Mouse (Mus musculus): ENCODE data around the gene Gm20388. TPM values are rescaled to one million over a fixed set of nuclear protein-coding genes. Genes with fewer than 3 reads are reported as not detected.

Gene Gm20388
- polyA plus RNA-seq, 2 experiments, result 8.5 TPM; not detected in 1

- Histone ChIP-seq H3K9ac (replicated peaks) (no peak overlapping the region), H3K27ac (no peak overlapping the region), H3K4me2 (ENCODE audit: low read depth) (no peak overlapping the region), H3K4me1 (replicated peaks; ENCODE audit: control insufficient read depth in 2 of 2, insufficient read depth in 2 of 2, low read length in 1 of 2) (no peaks in the 10 kb centered on the region; a peak in 1 of 4 replicates), H3K36me3 (replicated peaks; ENCODE audit: control insufficient read depth, insufficient read depth, low read depth) (no peaks in the 10 kb centered on the region), H3K9me3 (ENCODE audit: control insufficient read depth, low read length) (no peaks in the 10 kb centered on the region), H3K4me3 (ENCODE audit: insufficient read depth in 1 of 2, low read depth in 2 of 2, low read length in 2 of 2) (no peak overlapping the region), H3K27me3 (ENCODE audit: control insufficient read depth, insufficient read depth, low read length) (no peaks in the 10 kb centered on the region)
- 68% methylated on average over 8 of the region's 8 CpGs for WGBS (ENCODE audit: insufficient replicate concordance)
- no peak for DNase-seq (ENCODE audit: low read depth in 3 of 3, low spot score in 3 of 3)
- TF ChIP-seq EP300 (IDR thresholded peaks at IDR 0.05; ENCODE audit: low read depth) (no peak), CTCF (IDR thresholded peaks at IDR 0.05; ENCODE audit: low read depth) (no peak)
- ATAC-seq (ENCODE audit: insufficient read depth), result no peak
These were observed 3857.2 kb downstream of the Gm20388 start for GRCm38 (mm10) chr8:123767874-123768273.

GRCm38 (mm10) chr8:123768492-123769356 is 3858.1 kb downstream of the Gm20388 start:
- Histone ChIP-seq H3K36me3 (replicated peaks; ENCODE audit: control insufficient read depth, insufficient read depth, low read depth) (no peaks in the 10 kb centered on the region), H3K27ac (no peak overlapping the region), H3K4me1 (replicated peaks; ENCODE audit: control insufficient read depth in 2 of 2, insufficient read depth in 2 of 2, low read length in 1 of 2) (no peaks in the 10 kb centered on the region; a peak in 1 of 4 replicates), H3K9ac (replicated peaks) (no peak overlapping the region), H3K9me3 (ENCODE audit: control insufficient read depth, low read length) (no peaks in the 10 kb centered on the region), H3K4me3 (ENCODE audit: insufficient read depth in 1 of 2, low read depth in 2 of 2, low read length in 2 of 2) (no peak overlapping the region), H3K4me2 (ENCODE audit: low read depth) (no peak overlapping the region), H3K27me3 (ENCODE audit: control insufficient read depth, insufficient read depth, low read length) (no peaks in the 10 kb centered on the region)
- ATAC-seq (ENCODE audit: insufficient read depth) (no peak), DNase-seq (ENCODE audit: low read depth in 3 of 3, low spot score in 3 of 3) (no peak)
- WGBS (ENCODE audit: insufficient replicate concordance), result 52% methylated on average over 16 of the region's 16 CpGs
- TF ChIP-seq EP300 (IDR thresholded peaks at IDR 0.05; ENCODE audit: low read depth), result no peak
- TF ChIP-seq CTCF (IDR thresholded peaks at IDR 0.05; ENCODE audit: low read depth), result peak; percentile 74

GRCm38 (mm10) chr8:123773468-123773867 is 3862.8 kb downstream of the Gm20388 start:
- Histone ChIP-seq H3K4me1 (replicated peaks; ENCODE audit: control insufficient read depth in 2 of 2, insufficient read depth in 2 of 2, low read length in 1 of 2) (no peaks in the 10 kb centered on the region; a peak in 1 of 4 replicates), H3K9ac (replicated peaks) (no peak overlapping the region), H3K27me3 (ENCODE audit: control insufficient read depth, insufficient read depth, low read length) (no peaks in the 10 kb centered on the region), H3K9me3 (ENCODE audit: control insufficient read depth, low read length) (no peaks in the 10 kb centered on the region), H3K27ac (no peak overlapping the region), H3K4me2 (ENCODE audit: low read depth) (no peak overlapping the region), H3K4me3 (ENCODE audit: insufficient read depth in 1 of 2, low read depth in 2 of 2, low read length in 2 of 2) (no peak overlapping the region), H3K36me3 (replicated peaks; ENCODE audit: control insufficient read depth, insufficient read depth, low read depth) (no peaks in the 10 kb centered on the region)
- TF ChIP-seq EP300 (IDR thresholded peaks at IDR 0.05; ENCODE audit: low read depth) (no peak), CTCF (IDR thresholded peaks at IDR 0.05; ENCODE audit: low read depth) (no peak)
- DNase-seq (ENCODE audit: low read depth in 3 of 3, low spot score in 3 of 3), result no peak
- no peak for ATAC-seq (ENCODE audit: insufficient read depth)
- 56% methylated on average over 12 of the region's 12 CpGs for WGBS (ENCODE audit: insufficient replicate concordance)

DNA sequence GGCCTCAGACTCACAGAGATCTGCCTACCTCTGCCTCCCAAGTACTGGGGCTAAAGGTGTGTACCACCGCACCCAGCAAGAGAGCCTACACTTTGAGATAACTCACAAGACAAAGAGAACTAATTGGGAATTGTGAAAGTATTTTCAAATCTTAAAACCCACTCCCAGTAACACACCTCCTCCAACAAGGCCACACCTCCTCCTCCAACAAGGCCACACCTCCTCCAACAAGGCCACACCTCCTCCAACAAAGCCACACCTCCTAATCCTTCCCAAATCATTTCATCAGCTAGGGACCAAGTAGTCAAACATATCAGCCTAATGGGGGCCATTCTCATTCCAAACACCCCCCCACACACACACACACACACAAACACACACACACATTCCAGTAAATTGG is 3863.8 kb downstream of the Gm20388 start:
- no peak overlapping the region for H3K27ac ChIP-seq
- no peaks in the 10 kb centered on the region for H3K4me1 ChIP-seq (replicated peaks; ENCODE audit: control insufficient read depth in 2 of 2, insufficient read depth in 2 of 2, low read length in 1 of 2)
- 81% methylated on average over 1 of the region's 1 CpGs for WGBS (ENCODE audit: insufficient replicate concordance)
- DNase-seq (ENCODE audit: low read depth in 3 of 3, low spot score in 3 of 3) (no peak), ATAC-seq (ENCODE audit: insufficient read depth) (no peak)
- H3K27me3 ChIP-seq (ENCODE audit: control insufficient read depth, insufficient read depth, low read length), result no peaks in the 10 kb centered on the region
- H3K4me2 ChIP-seq (ENCODE audit: low read depth), result no peak overlapping the region
- no peak for TF ChIP-seq EP300 (IDR thresholded peaks at IDR 0.05; ENCODE audit: low read depth)
- no peak for TF ChIP-seq CTCF (IDR thresholded peaks at IDR 0.05; ENCODE audit: low read depth)
- H3K4me3 ChIP-seq (ENCODE audit: insufficient read depth in 1 of 2, low read depth in 2 of 2, low read length in 2 of 2), result no peak overlapping the region
- no peaks in the 10 kb centered on the region for H3K36me3 ChIP-seq (replicated peaks; ENCODE audit: control insufficient read depth, insufficient read depth, low read depth)
- H3K9ac ChIP-seq (replicated peaks), result no peak overlapping the region
- H3K9me3 ChIP-seq (ENCODE audit: control insufficient read depth, low read length), result no peaks in the 10 kb centered on the region

GRCm38 (mm10) chr8:123777319-123777718 is 3866.7 kb downstream of the Gm20388 start:
- Histone ChIP-seq H3K4me1 (replicated peaks; ENCODE audit: control insufficient read depth in 2 of 2, insufficient read depth in 2 of 2, low read length in 1 of 2) (0 out of 4 replicates have a peak, but pooled peaks cover 0 to 2% of the 10 kb centered on the region in 2 experiments), H3K27ac (no peak overlapping the region), H3K27me3 (ENCODE audit: control insufficient read depth, insufficient read depth, low read length) (no peaks in the 10 kb centered on the region), H3K36me3 (replicated peaks; ENCODE audit: control insufficient read depth, insufficient read depth, low read depth) (no peaks in the 10 kb centered on the region), H3K9ac (replicated peaks) (no peak overlapping the region), H3K4me2 (ENCODE audit: low read depth) (no peak overlapping the region), H3K9me3 (ENCODE audit: control insufficient read depth, low read length) (no peaks in the 10 kb centered on the region), H3K4me3 (ENCODE audit: insufficient read depth in 1 of 2, low read depth in 2 of 2, low read length in 2 of 2) (no peak overlapping the region)
- WGBS (ENCODE audit: insufficient replicate concordance), result 42% methylated on average over 7 of the region's 7 CpGs
- TF ChIP-seq CTCF (IDR thresholded peaks at IDR 0.05; ENCODE audit: low read depth), result no peak
- TF ChIP-seq EP300 (IDR thresholded peaks at IDR 0.05; ENCODE audit: low read depth), result no peak
- DNase-seq (ENCODE audit: low read depth in 3 of 3, low spot score in 3 of 3), result no peak
- ATAC-seq (ENCODE audit: insufficient read depth), result no peak

All from liver, embryonic 14.5 days (tissue).